Mouse (Mus musculus): Measurements from ENCODE around the gene Spo11. TPM values are rescaled to one million over a fixed set of nuclear protein-coding genes. Genes with fewer than 3 reads are reported as not detected.

The Spo11 gene
- polyA plus RNA-seq, 1 experiment, result 0.70 TPM

DNA sequence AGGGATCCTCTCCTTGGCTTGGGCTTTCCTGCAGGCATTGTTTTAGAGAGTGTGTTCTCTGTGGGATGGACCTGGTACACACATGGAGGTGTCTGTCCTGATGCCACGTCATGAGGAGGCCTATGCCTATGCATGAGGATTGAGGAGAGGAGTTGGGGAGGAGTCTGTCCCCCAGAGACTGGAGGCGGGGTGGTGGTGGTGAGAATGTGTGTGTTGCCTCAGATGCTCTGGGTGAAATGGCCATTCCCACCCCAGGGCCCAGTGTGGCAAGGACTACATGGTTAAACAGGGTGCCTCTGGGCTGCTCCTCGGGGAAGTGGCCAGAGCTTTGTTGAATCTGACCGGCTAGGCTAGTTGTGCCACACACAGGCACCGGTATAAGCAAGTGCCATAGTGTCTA is 48.8 kb downstream of the Spo11 start:
- WGBS, result 15% methylated on average over 5 of the region's 5 CpGs
- H3K27ac ChIP-seq (ENCODE audit: control insufficient read depth, insufficient read depth, low read depth, low read length, poor library complexity), result peak overlapping the region; percentile 83
- H3K4me1 ChIP-seq (ENCODE audit: control insufficient read depth, insufficient read depth, low read length), result peaks cover 38% of the 10 kb centered on the region

DNA sequence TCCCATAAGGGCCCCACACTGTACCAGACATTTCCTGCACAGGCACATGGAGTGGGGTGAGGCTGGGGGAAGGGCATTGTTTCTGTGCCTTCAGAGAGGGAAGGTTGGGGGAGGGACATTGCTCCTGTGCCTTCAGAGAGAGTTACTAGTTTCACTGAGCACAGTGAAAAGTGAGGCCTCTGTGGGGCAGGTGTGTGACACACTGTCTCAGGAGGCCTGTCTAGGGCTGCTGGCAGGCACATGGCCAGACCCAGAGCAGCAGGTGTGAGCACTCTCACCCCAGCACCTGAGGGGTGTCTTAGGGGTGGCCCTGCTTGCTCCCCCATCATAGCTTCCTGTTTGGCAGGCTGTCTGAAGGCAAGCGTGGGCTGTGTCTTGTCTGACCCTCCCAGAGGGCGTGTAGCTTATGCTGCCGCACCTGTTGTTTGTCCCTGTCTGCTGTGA is 49.2 kb downstream of the Spo11 start:
- 28% methylated on average over 3 of the region's 3 CpGs for WGBS
- Histone ChIP-seq H3K4me1 (ENCODE audit: control insufficient read depth, insufficient read depth, low read length) (peaks cover 40% of the 10 kb centered on the region), H3K27ac (ENCODE audit: control insufficient read depth, insufficient read depth, low read depth, low read length, poor library complexity) (peak overlapping the region; percentile 83), H3K4me3 (replicated peaks; ENCODE audit: control insufficient read depth, low read depth, low read length) (peak overlapping the region; percentile 93)
- TF ChIP-seq CTCF (IDR thresholded peaks at IDR 0.05; ENCODE audit: control insufficient read depth, insufficient read depth, low read length) (no peak), POLR2A (IDR thresholded peaks at IDR 0.05; ENCODE audit: borderline replicate concordance, control insufficient read depth, low read depth, low read length) (peak; percentile 48; the same call in 1 of the 2 replicates)

More for the DNA sequence above, 48.8 kb downstream of the Spo11 start:
- no peak for TF ChIP-seq POLR2A (IDR thresholded peaks at IDR 0.05; ENCODE audit: borderline replicate concordance, control insufficient read depth, low read depth, low read length)
- peak overlapping the region; percentile 93 for H3K4me3 ChIP-seq (replicated peaks; ENCODE audit: control insufficient read depth, low read depth, low read length)

DNA sequence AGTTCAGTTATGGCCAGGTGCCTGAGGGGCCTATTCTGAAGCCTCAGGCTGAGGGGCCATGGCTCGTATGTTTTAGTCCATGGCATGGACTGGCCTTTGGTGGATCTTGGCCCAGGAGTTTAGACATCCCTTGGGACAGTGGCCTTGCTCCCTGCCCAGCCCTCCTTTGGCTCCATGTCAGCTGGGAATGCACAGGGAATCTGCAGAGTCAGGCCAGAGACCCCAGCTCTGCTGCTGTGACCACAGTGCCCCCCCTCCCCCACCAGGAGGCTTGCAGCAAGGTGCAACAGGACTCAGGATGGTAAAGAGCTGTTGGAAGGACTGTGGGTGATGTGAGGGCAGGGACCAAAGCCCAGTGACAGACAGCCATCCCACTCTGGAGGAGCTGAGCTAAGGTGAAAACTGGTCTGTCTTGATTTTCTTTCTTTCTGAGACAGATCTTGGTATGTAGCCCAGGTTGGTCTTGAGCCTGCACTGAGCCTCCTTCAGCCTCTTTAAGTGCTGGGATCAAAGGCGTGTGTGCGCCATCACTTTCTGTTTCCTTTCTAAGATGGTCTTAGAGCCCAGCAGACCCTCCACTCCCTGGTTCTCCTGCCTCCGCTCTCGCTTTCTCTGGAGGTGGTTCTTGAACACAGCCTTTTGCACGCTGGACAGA is 49.8 kb downstream of the Spo11 start:
- Histone ChIP-seq H3K4me3 (replicated peaks; ENCODE audit: control insufficient read depth, low read depth, low read length) (peak overlapping the region; percentile 13), H3K4me1 (ENCODE audit: control insufficient read depth, insufficient read depth, low read length) (peaks cover 40% of the 10 kb centered on the region), H3K27ac (ENCODE audit: control insufficient read depth, insufficient read depth, low read depth, low read length, poor library complexity) (peak overlapping the region; percentile 83)
- no peak for TF ChIP-seq POLR2A (IDR thresholded peaks at IDR 0.05; ENCODE audit: borderline replicate concordance, control insufficient read depth, low read depth, low read length)
- TF ChIP-seq CTCF (IDR thresholded peaks at IDR 0.05; ENCODE audit: control insufficient read depth, insufficient read depth, low read length), result no peak
- WGBS, result 75% methylated on average over 6 of the region's 6 CpGs

DNA sequence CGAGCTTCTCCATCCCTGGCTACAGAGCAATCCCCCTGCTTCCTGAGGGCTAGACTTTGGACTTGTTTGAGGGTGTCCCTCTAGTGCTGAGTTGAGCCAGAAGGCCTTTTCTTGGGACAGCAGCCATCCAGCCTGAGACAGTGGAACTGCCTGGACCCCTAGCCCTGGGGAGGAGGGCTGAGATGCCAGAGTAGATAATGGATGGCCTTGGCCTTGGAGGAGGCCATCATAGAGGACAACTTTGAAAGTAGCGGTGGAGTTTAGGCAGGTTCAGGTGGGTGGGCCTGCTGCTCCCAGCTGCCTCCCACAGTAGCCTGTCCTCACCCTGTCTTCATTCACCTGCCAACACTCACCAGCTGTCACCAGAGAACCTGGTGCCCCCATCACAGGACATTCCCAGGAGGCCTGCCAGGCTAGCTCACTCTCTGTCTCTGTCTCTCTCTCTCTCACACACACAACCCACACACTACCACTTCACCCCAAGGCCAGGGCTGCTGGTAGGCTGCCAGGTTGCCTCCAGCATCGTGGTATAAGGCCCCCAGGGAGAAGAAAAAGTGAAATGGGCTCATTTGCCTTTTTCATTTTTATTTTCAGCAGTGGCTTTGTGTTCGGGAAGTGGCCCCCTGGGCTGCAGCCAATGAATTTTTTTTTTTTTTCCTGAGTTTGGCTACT is 50.5 kb downstream of the Spo11 start:
- Histone ChIP-seq H3K27ac (ENCODE audit: control insufficient read depth, insufficient read depth, low read depth, low read length, poor library complexity) (peak overlapping the region; percentile 83), H3K4me1 (ENCODE audit: control insufficient read depth, insufficient read depth, low read length) (peaks cover 40% of the 10 kb centered on the region), H3K4me3 (replicated peaks; ENCODE audit: control insufficient read depth, low read depth, low read length) (no peak overlapping the region)
- WGBS, result 49% methylated on average over 4 of the region's 4 CpGs
- TF ChIP-seq POLR2A (IDR thresholded peaks at IDR 0.05; ENCODE audit: borderline replicate concordance, control insufficient read depth, low read depth, low read length), result no peak
- TF ChIP-seq CTCF (IDR thresholded peaks at IDR 0.05; ENCODE audit: control insufficient read depth, insufficient read depth, low read length), result 0 out of 2 replicates have a peak, but pooled peaks have one; percentile 7

GRCm38 (mm10) chr2:173028508-173029031 is 51.1 kb downstream of the Spo11 start:
- H3K4me3 ChIP-seq (replicated peaks; ENCODE audit: control insufficient read depth, low read depth, low read length), result no peak overlapping the region
- WGBS, result 42% methylated on average over 3 of the region's 3 CpGs
- H3K27ac ChIP-seq (ENCODE audit: control insufficient read depth, insufficient read depth, low read depth, low read length, poor library complexity), result peak overlapping the region; percentile 11; the same call in 1 of the 2 replicates
- H3K4me1 ChIP-seq (ENCODE audit: control insufficient read depth, insufficient read depth, low read length), result peaks cover 39% of the 10 kb centered on the region
- TF ChIP-seq CTCF (IDR thresholded peaks at IDR 0.05; ENCODE audit: control insufficient read depth, insufficient read depth, low read length) (no peak), POLR2A (IDR thresholded peaks at IDR 0.05; ENCODE audit: borderline replicate concordance, control insufficient read depth, low read depth, low read length) (no peak)

DNA sequence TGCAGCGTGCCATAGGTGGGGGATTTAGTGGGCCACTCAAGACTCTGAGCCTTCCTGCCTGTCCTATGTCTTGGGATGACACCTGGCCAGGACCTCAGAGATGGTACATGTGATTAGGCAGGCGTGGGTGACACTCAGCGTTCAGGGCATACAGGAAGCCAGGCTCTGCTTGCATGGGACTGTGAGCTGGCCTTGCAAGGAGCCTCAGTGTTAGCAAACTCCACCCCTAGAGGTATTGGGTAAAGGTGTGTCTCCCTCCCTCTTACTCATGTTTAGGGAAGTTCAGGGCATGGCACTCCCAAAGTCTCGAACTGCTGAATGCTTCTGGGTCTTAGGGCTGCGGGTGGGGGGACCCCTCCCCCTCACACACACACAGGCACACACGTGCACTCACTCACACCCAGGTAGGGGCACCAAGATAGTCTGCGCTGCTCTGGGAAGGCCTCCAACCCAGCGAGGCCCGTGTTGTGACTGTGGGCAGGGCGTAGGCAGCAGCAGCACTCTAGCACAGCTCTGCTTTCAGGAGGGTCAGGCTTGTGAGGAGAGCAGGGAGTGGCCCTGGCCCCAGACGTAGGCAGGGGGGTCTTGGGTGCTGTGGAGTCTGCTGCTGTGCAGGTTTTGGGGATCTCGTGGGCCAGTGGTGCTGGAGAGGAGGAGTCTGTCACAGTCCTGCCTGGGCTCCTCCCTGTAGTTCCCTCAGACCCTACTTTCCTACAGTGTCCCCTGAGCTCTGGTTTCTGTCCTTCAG is 53.3 kb downstream of the Spo11 start:
- TF ChIP-seq CTCF (IDR thresholded peaks at IDR 0.05; ENCODE audit: control insufficient read depth, insufficient read depth, low read length) (no peak), POLR2A (IDR thresholded peaks at IDR 0.05; ENCODE audit: borderline replicate concordance, control insufficient read depth, low read depth, low read length) (peak; percentile 32; the same call in 1 of the 2 replicates)
- peak overlapping the region; percentile 35 for H3K27ac ChIP-seq (ENCODE audit: control insufficient read depth, insufficient read depth, low read depth, low read length, poor library complexity)
- H3K4me1 ChIP-seq (ENCODE audit: control insufficient read depth, insufficient read depth, low read length), result peaks cover 36% of the 10 kb centered on the region
- no peak overlapping the region for H3K4me3 ChIP-seq (replicated peaks; ENCODE audit: control insufficient read depth, low read depth, low read length)
- WGBS, result 44% methylated on average over 12 of the region's 12 CpGs

DNA sequence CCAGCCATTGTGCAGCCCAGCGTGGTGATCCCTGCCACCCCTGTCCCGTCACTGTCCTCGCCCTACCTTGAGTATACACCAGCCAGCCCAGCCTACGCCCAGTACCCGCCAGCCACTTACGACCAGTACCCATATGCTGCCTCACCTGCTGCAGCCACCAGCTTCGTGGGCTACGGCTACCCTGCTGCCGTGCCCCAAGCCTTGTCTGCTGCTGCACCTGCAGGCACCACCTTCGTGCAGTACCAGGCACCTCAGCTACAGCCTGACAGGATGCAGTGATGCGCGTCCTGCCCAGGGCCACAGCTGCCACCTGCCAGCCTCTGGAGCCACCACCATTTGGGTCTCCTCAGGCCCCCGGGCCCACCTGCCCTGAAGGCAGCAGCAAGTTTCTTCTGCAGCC is 56.0 kb downstream of the Spo11 start:
- peak; percentile 33; the same call in 1 of the 2 replicates for TF ChIP-seq POLR2A (IDR thresholded peaks at IDR 0.05; ENCODE audit: borderline replicate concordance, control insufficient read depth, low read depth, low read length)
- no peak for TF ChIP-seq CTCF (IDR thresholded peaks at IDR 0.05; ENCODE audit: control insufficient read depth, insufficient read depth, low read length)
- Histone ChIP-seq H3K4me3 (replicated peaks; ENCODE audit: control insufficient read depth, low read depth, low read length) (no peak overlapping the region), H3K4me1 (ENCODE audit: control insufficient read depth, insufficient read depth, low read length) (peaks cover 27% of the 10 kb centered on the region), H3K27ac (ENCODE audit: control insufficient read depth, insufficient read depth, low read depth, low read length, poor library complexity) (peak overlapping the region; percentile 73)
- 67% methylated on average over 13 of the region's 13 CpGs for WGBS

DNA sequence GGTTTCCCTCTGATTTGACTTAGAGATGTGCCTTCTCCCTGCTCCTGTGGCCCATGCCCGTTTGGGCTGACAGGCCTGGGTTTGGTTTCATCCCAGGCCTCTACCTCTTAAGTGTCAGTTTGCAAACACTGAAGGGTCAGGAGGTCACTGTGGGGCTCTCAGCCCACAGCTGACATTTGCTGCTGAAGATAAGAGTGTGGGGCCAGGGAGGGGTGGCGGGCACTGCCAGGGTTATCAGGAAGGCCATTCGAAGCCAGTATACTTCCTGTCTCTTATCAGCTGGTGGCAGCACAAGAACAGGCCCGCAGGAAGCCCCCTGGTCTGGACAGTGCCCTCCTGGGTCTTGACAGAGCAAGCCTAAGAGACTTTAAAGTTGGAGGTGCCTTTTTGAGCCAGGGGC is 57.5 kb downstream of the Spo11 start:
- peaks cover 26% of the 10 kb centered on the region for H3K4me1 ChIP-seq (ENCODE audit: control insufficient read depth, insufficient read depth, low read length)
- TF ChIP-seq CTCF (IDR thresholded peaks at IDR 0.05; ENCODE audit: control insufficient read depth, insufficient read depth, low read length) (no peak), POLR2A (IDR thresholded peaks at IDR 0.05; ENCODE audit: borderline replicate concordance, control insufficient read depth, low read depth, low read length) (0 out of 2 replicates have a peak, but pooled peaks have one; percentile 23)
- H3K4me3 ChIP-seq (replicated peaks; ENCODE audit: control insufficient read depth, low read depth, low read length), result no peak overlapping the region
- 17% methylated on average over 4 of the region's 4 CpGs for WGBS
- H3K27ac ChIP-seq (ENCODE audit: control insufficient read depth, insufficient read depth, low read depth, low read length, poor library complexity), result peak overlapping the region; percentile 97
